ENCODE assay signal across 8 mouse cellular contexts in genomic region chr4:133407114-133407787, GRCm38 (mm10). TPM values are rescaled to one million over a fixed set of nuclear protein-coding genes. Genes with fewer than 3 reads are reported as not detected.
DNase-seq lines count a peak whose midpoint lies in the region; ATAC-seq lines count a peak whose summit lies in the region.

No protein-coding gene starts in this region.

- H3K9me3 ChIP-seq in stomach, embryonic 16.5 days (replicated peaks; ENCODE audit: control insufficient read depth, low read length): no peaks in the 10 kb centered on the region
- H3K9me3 ChIP-seq in liver, embryonic 12.5 days (replicated peaks): no peaks in the 10 kb centered on the region

- peak overlapping the region; percentile 64 for H3K27ac ChIP-seq in stomach, embryonic 16.5 days (ENCODE audit: low read length)
- no peak overlapping the region for H3K27ac ChIP-seq in liver, embryonic 12.5 days

- no peak for DNase-seq in cerebellum, postnatal 36 days
- DNase-seq in urinary bladder, postnatal 14 days (ENCODE audit: low spot score): peak; percentile 46
- DNase-seq in urinary bladder, postnatal 10 days (ENCODE audit: low spot score): no peak
- peak; percentile 42 for DNase-seq in kidney, postnatal 10 days
- DNase-seq in adipocyte (ENCODE audit: low spot score): no peak

- no peaks in the 10 kb centered on the region for H3K27me3 ChIP-seq in stomach, embryonic 16.5 days (ENCODE audit: control insufficient read depth, insufficient read depth, low read length)
- H3K27me3 ChIP-seq in liver, embryonic 12.5 days (replicated peaks): no peaks in the 10 kb centered on the region

- no peak overlapping the region for H3K4me3 ChIP-seq in stomach, embryonic 16.5 days (replicated peaks; ENCODE audit: low read length)
- H3K4me3 ChIP-seq in liver, embryonic 12.5 days: no peak overlapping the region

- no peak overlapping the region for H3K9ac ChIP-seq in stomach, embryonic 16.5 days (ENCODE audit: low read length)
- no peak overlapping the region for H3K9ac ChIP-seq in liver, embryonic 12.5 days

- H3K36me3 ChIP-seq in stomach, embryonic 16.5 days (ENCODE audit: control insufficient read depth, insufficient read depth, low read length): no peaks in the 10 kb centered on the region
- H3K36me3 ChIP-seq in liver, embryonic 12.5 days: peaks cover 31% of the 10 kb centered on the region

- WGBS in stomach, embryonic 16.5 days: 48% methylated on average over 6 of the region's 6 CpGs
- WGBS in liver, embryonic 12.5 days (ENCODE audit: insufficient replicate concordance): 76% methylated on average over 6 of the region's 6 CpGs

- H3K4me2 ChIP-seq in stomach, embryonic 16.5 days (ENCODE audit: low read depth, low read length): no peak overlapping the region
- H3K4me2 ChIP-seq in liver, embryonic 12.5 days: no peak overlapping the region

- 0 out of 2 replicates have a peak, but pooled peaks have one; percentile 15 for ATAC-seq in cerebellum, adult (ENCODE audit: insufficient number of reproducible peaks, low FRiP score, low TSS enrichment)
- peak; percentile 65; the same call in 1 of the 2 replicates for ATAC-seq in stomach, embryonic 16.5 days (ENCODE audit: insufficient read depth, low FRiP score)
- ATAC-seq in liver, embryonic 12.5 days: no peak

- peaks cover 26% of the 10 kb centered on the region for H3K4me1 ChIP-seq in stomach, embryonic 16.5 days (ENCODE audit: control insufficient read depth, insufficient read depth, low read length)
- peaks cover 57% of the 10 kb centered on the region for H3K4me1 ChIP-seq in liver, embryonic 12.5 days

RNA-seq across cellular contexts. Expression of gene Slc9a1, which starts 37.7 kb away (rescaled TPM):
- polyA plus RNA-seq in stomach, embryonic 16.5 days (2015; fragmentation: Nextera tagmentation; extraction: Ambion mirVana): 10.1 and 10.7 TPM in 2 replicates
- polyA plus RNA-seq in liver, embryonic 12.5 days (2016; fragmentation: Nextera tagmentation; extraction: Ambion mirVana): 4.2 and 4.9 TPM in 2 replicates

RNA-seq across cellular contexts. Expression of gene Wdtc1, which starts 54.0 kb away (rescaled TPM):
- 12.9 and 14.8 TPM in 2 replicates for polyA plus RNA-seq in stomach, embryonic 16.5 days (2015; fragmentation: Nextera tagmentation; extraction: Ambion mirVana)
- polyA plus RNA-seq in liver, embryonic 12.5 days (2016; fragmentation: Nextera tagmentation; extraction: Ambion mirVana): 10.0 and 11.2 TPM in 2 replicates

Comparison
In these comparisons a context has a peak if more than half of its experiments do, and no peak if none do; other contexts are left out.
1. DNase-seq: peak in urinary bladder, postnatal 14 days (single experiment) and kidney, postnatal 10 days (single experiment); none in cerebellum, postnatal 36 days (0 of 2), urinary bladder, postnatal 10 days (single experiment) and adipocyte (single experiment).